Mouse (Mus musculus): ENCODE data around the gene Cidec.

Cidec gene

GRCm38 (mm10) chr6:113444207-113444965, 8.8 kb upstream of the Cidec start:
- no peak for DNase-seq (ENCODE audit: low spot score in 2 of 2)

GRCm38 (mm10) chr6:113443091-113443490, 7.5 kb upstream of the Cidec start:
- no peak for DNase-seq (ENCODE audit: low spot score in 2 of 2)

- DNase-seq (ENCODE audit: low spot score in 2 of 2) = peak; percentile 88 to 93
Observed at GRCm38 (mm10) chr6:113442442-113443090, 7.0 kb upstream of the Cidec start, which contains the start of gene Jagn1. Gene Jagn1, plus strand, starts transcription at chr6:113442569.

GRCm38 (mm10) chr6:113442087-113442441, 6.5 kb upstream of the Cidec start:
- DNase-seq (ENCODE audit: low spot score in 2 of 2) = no peak

GRCm38 (mm10) chr6:113441147-113441680, 5.7 kb upstream of the Cidec start:
- DNase-seq (ENCODE audit: low spot score in 2 of 2) = peak; percentile 26 to 51

- DNase-seq (ENCODE audit: low spot score in 2 of 2) = no peak
Observed at GRCm38 (mm10) chr6:113440686-113441085, 5.1 kb upstream of the Cidec start.

GRCm38 (mm10) chr6:113438721-113439430, 3.3 kb upstream of the Cidec start:
- no peak for DNase-seq (ENCODE audit: low spot score in 2 of 2)

GRCm38 (mm10) chr6:113437135-113437534, 1.6 kb upstream of the Cidec start:
- no peak for DNase-seq (ENCODE audit: low spot score in 2 of 2)

- DNase-seq (ENCODE audit: low spot score in 2 of 2) = no peak
Observed at GRCm38 (mm10) chr6:113434691-113435090, 869 bp downstream of the Cidec start.

GRCm38 (mm10) chr6:113433661-113434060, 1.9 kb downstream of the Cidec start:
- no peak for DNase-seq (ENCODE audit: low spot score in 2 of 2)

GRCm38 (mm10) chr6:113431801-113432200, 3.8 kb downstream of the Cidec start:
- no peak for DNase-seq (ENCODE audit: low spot score in 2 of 2)

- DNase-seq (ENCODE audit: low spot score in 2 of 2) = no peak
Observed at GRCm38 (mm10) chr6:113430846-113431245, 4.7 kb downstream of the Cidec start.

- no peak for DNase-seq (ENCODE audit: low spot score in 2 of 2)
Observed at GRCm38 (mm10) chr6:113429965-113430364, 5.6 kb downstream of the Cidec start.

GRCm38 (mm10) chr6:113428006-113428405, 7.6 kb downstream of the Cidec start:
- DNase-seq (ENCODE audit: low spot score in 2 of 2) = no peak

GRCm38 (mm10) chr6:113427397-113427796, 8.2 kb downstream of the Cidec start:
- no peak for DNase-seq (ENCODE audit: low spot score in 2 of 2)

GRCm38 (mm10) chr6:113426696-113427095, 8.9 kb downstream of the Cidec start:
- DNase-seq (ENCODE audit: low spot score in 2 of 2) = no peak

GRCm38 (mm10) chr6:113424187-113424586, 11.4 kb downstream of the Cidec start:
- DNase-seq (ENCODE audit: low spot score in 2 of 2) = no peak

- no peak for DNase-seq (ENCODE audit: low spot score in 2 of 2)
Observed at GRCm38 (mm10) chr6:113423000-113423399, 12.6 kb downstream of the Cidec start.

GRCm38 (mm10) chr6:113419199-113419587, 16.4 kb downstream of the Cidec start, which contains the start of gene Rpusd3:
Gene Rpusd3, minus strand, starts transcription at chr6:113419340.
- peak; percentile 96 to 97 for DNase-seq (ENCODE audit: low spot score in 2 of 2)

- DNase-seq (ENCODE audit: low spot score in 2 of 2) = no peak
Observed at GRCm38 (mm10) chr6:113418441-113419198, 16.9 kb downstream of the Cidec start.

GRCm38 (mm10) chr6:113416416-113416815, 19.1 kb downstream of the Cidec start:
- no peak for DNase-seq (ENCODE audit: low spot score in 2 of 2)

- DNase-seq (ENCODE audit: low spot score in 2 of 2) = no peak
Observed at GRCm38 (mm10) chr6:113410001-113410400, 25.6 kb downstream of the Cidec start.

Measured in heart, adult 9 months (tissue).